Mouse (Mus musculus) heart, postnatal 4 days (tissue): ENCODE results near the gene Cfap36. TPM values are rescaled to one million over a fixed set of nuclear protein-coding genes. Genes with fewer than 3 reads are reported as not detected.

ENCODE experiments used
- DNase-seq: peaks from one replicate; pipeline ENCODE4 v3.0.0; 2021
- total RNA-seq, 2 experiments: library from RNA; stranded (reverse); gene quantifications; 2 replicates each; pipeline ENCODE4 v1.2.3; 2021

Cfap36 gene
- total RNA-seq, result 10 to 100 TPM; 23.7 to 25.8 TPM

DNA sequence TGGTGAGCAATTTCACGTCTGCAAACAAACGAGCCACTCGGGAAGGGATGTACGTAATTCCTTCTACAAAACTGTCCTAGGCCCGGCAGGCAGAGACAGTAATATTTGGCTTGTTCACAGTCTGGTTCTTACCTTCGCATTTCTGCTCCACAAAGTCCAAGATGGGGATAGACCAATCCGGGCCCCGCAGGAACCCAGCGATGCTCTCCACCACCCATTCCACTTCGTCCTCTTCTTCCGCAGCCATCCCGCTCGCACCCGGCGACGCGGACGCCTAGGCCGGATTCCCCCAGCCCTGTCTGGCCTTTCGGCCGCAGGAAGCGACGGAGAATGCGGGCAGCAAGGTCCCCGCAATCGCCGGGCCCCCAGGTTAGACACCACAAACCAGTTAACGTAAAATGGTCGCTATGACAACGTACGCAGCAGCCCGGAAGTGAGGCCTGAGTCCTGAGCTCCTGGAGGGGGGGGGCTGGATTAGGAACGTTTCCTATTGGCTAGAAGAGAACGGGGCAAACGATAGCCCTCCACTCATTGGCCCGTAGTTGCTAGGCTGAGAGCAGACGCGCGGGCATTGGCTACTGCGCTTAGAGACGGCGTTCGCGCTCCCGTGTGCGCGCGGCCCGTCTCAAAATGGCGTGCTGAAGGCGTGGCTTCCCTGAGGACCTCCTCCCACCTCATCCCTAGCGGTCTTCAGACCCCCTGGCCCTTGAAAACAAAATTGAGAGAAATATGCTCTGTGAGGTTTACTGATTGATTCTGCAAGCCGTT, at the start of gene Cfap36:
Gene Cfap36, minus strand, starts transcription at position 527 of the 768 bp plus-strand sequence.
- peak; percentile 92 for DNase-seq

GRCm38 (mm10) chr11:29287305-29287704, 40.1 kb upstream of the Cfap36 start:
- no peak for DNase-seq

- no peak for DNase-seq
Measured at GRCm38 (mm10) chr11:29286040-29286439, 38.8 kb upstream of the Cfap36 start.

GRCm38 (mm10) chr11:29274758-29275157, 27.5 kb upstream of the Cfap36 start:
- DNase-seq, result no peak

DNA sequence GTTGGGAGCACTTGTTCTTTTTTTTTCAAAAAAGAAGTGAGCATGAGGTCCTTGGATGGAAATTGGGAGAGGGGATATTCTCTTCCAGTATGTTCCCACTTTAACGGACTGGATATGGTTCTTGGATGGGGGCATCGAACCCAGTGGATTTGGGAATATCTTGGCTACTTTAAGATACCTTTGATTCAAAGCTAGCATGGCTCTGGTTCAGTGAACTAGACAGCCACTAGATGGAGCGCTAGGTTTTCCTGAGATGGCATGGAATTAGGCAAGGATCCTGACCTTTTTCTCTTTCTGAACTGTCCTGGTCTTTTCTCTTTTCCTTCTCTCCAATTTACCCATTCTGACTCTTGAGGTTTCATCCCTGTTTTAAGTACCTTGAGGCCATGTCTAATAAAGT, 20.6 kb upstream of the Cfap36 start:
- peak; percentile 61 for DNase-seq

DNA sequence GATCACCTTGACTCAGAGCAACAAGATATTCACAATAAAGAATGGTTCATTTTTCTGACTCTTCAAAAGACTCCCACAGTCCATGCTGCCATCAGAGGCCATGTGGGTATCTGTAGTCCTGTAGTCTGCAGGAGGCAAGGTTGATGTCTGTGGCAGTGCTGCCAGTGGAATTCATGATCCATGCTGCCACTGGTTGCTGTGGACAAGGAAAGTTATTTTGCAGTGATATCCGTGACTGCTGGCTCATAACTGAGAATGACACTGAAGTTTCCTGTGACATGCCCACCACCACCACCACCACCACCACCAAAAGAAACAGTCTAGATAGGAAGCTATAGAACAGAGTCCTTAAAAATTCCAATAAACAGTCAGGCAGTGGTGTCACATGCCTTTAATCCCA, 7.4 kb upstream of the Cfap36 start:
- DNase-seq, result no peak

DNA sequence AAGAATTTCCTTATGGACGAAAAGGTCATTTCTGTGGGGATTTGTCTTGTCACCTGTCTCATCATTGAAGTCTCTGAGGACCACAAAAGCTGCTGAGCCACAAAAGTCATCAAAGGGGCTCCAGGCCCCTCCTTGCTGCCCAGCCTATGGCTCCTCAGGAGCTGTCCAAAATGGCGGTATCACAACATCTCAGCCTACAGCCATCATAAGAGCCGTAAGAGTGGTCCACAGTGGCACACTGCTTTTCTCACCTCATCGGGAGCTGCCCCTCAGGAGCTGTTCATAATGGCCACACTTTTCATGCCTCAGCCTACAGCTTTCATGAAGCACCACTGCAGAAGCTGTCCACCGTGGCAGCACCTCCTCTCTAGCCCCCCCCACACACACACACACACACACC, 1.2 kb upstream of the Cfap36 start:
- no peak for DNase-seq

GRCm38 (mm10) chr11:29247725-29248124, 516 bp upstream of the Cfap36 start:
- DNase-seq, result no peak

- DNase-seq, result no peak
Measured at GRCm38 (mm10) chr11:29245988-29246387, 1.2 kb downstream of the Cfap36 start.

DNA sequence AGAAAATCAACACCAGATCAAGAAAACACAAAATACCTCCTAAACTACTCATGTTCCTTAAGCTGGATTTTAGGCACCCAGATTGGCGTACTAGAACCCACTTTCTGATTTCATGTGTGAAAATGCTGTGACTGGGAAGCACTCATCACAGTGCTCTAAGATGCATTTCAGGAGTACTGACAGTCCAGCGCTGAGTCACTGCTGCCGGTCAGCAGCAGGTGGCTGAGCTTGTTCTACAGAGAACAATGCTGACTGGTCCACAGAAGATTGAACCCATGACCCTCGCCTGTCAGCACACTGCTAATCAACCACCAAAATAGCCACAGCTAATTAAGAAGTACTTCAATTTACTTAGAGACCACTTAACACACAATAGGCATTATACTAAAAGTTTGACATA, 5.2 kb downstream of the Cfap36 start:
- no peak for DNase-seq

GRCm38 (mm10) chr11:29239353-29239752, 7.9 kb downstream of the Cfap36 start:
- DNase-seq, result no peak

DNA sequence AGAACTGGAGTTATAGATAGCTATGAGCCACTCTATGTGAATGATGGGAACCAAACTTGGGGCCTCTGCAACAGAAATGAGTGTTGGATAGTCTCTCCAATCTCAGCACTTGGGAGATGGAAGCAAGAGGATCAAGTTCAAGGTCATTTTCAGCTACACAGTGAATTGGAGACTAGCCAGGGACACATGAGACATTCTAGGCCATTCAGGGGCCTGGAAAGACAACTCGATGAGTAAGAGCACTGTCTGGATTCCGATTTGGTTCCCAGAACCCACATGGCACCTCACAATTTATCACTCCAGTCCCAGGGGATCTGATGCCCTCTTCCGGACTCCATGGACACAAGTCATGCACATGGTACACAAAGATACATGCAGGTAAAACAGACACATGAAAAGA, 8.7 kb downstream of the Cfap36 start:
- no peak for DNase-seq

GRCm38 (mm10) chr11:29238047-29238446, 9.2 kb downstream of the Cfap36 start:
- no peak for DNase-seq

GRCm38 (mm10) chr11:29237364-29237763, 9.8 kb downstream of the Cfap36 start:
- DNase-seq, result no peak

GRCm38 (mm10) chr11:29233569-29233968, 13.6 kb downstream of the Cfap36 start:
- DNase-seq, result no peak

- no peak for DNase-seq
Measured at GRCm38 (mm10) chr11:29228957-29229356, 18.3 kb downstream of the Cfap36 start.

GRCm38 (mm10) chr11:29224754-29225153, 22.5 kb downstream of the Cfap36 start:
- DNase-seq, result no peak

DNA sequence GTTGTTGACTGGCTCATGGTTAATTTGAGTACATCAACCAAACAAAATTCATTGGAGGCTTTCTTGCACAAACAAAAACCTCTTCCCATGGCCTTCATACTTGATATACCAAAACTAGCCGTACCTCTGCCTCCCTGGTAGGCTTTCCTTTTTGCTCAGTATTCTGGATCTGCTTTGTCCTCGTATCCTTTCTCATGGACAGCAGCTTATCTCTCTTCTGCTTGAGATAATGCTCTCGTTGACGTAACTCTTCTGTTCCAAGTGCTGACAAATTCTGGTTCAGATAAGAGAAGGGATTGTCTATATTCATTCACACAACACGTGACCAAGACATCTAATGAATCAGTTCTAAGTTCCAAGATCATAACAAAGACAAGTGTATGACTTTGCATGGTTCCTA, 24.9 kb downstream of the Cfap36 start:
- no peak for DNase-seq

DNA sequence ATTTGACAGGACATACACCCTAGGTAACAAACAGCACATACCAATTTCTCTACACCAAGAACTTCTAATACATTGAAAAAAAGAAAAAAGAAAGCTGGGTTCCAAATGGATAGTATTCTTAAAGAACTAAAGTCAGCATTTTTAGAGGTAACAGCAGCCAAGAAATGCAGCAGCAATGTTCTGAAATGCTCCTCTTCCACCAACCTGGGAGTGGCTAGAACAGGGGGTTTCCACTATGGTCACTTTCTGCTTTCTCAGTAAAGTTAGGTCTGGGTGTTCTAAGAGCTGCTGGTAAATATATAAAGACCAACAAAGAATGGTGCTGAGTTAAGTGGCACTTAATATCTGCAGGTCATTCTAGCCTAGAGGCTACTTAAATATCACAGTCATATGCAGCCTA, 28.2 kb downstream of the Cfap36 start:
- DNase-seq, result no peak

GRCm38 (mm10) chr11:29216196-29216595, 31.0 kb downstream of the Cfap36 start:
- DNase-seq, result no peak

- no peak for DNase-seq
Measured at GRCm38 (mm10) chr11:29209774-29210173, 37.4 kb downstream of the Cfap36 start.

DNA sequence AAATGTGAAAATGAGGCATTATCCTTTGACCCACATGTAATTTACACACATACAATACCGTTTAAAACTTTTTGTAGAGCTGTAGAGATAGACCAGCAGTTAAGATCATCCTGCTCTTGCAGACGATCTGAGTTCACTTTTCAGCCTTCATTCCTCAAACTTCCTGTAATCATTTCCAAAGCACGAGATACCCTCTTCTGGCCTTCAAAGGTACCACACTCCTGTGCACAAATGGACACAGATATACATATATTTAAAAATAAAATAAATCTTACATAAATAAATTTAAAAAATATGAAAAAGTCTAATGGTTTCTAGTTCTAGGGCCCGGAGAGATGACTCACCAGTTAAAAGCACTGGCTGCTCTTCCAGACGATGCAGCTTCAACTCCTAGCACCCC, 43.6 kb downstream of the Cfap36 start:
- no peak for DNase-seq

GRCm38 (mm10) chr11:29188981-29189380, 58.2 kb downstream of the Cfap36 start:
- DNase-seq, result no peak

DNA sequence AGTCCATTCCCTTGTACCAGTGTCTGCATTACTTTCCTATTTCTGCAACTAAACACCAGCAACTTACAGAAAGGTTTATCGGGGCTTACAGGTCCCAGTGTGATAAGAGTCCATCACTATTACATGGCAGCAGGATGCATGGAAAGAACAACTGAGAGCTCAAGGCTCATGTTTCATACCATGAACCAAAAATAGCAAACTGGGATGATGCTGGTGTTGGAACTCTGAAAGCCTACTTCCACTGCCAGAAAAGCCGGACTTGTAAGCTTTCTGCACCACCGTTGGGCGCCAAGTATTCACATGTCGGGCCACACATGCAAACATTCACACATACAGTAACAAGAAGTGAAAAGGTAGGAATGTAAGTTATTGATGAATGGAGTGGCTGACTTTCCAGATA, 65.5 kb downstream of the Cfap36 start:
- DNase-seq, result no peak

DNA sequence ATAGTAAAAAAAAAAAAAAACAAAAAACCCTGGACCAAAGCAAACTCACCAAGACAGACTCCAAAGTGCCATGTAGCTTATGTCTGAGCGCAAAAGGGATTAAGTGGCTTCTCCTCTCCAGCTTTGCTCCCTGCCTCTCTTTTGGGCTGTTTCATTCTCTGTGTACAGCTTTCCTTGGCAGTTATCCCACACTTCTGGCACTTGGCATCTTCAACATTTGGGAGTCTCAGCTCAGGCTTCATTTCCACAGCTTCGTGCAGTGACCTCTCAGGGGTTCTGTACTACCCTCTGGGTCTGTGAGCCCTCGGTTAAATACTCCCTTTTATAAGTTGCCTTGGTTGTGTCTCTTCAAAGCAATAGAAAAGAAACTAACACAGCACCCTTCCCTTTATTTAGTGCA, 66.6 kb downstream of the Cfap36 start:
- peak; percentile 39 for DNase-seq
